Mouse (Mus musculus) liver, embryonic 16.5 days (tissue): Measurements from ENCODE around the gene Cacna1a. TPM values are rescaled to one million over a fixed set of nuclear protein-coding genes. Genes with fewer than 3 reads are reported as not detected.

Source experiments
- ATAC-seq: fragments of 200-750 bp; cut with Nextera tagmentation; 2 replicates; pipeline ENCODE4 v1.8.0; 2017; ENCODE audit warnings: low read depth, mild to moderate bottlenecking, moderate number of reproducible peaks, moderate library complexity
- H3K27ac ChIP-seq: fragments of 300-500 bp; sonication (generic); 2 replicates; pipeline ENCODE4 v1.5.1; 2014; ENCODE audit warnings: mild to moderate bottlenecking, low read length
- H3K27me3 ChIP-seq: fragments of 300-500 bp; sonication (generic); 2 replicates; pipeline ENCODE4 v1.6.1; 2014; ENCODE audit warnings: low read depth, low read length, mixed read lengths; ENCODE audit not compliant: control insufficient read depth, insufficient read depth
- H3K36me3 ChIP-seq: fragments of 300-500 bp; sonication (generic); 2 replicates; pipeline ENCODE4 v1.6.1; 2014; ENCODE audit warnings: mild to moderate bottlenecking; ENCODE audit not compliant: control insufficient read depth, insufficient read depth
- H3K4me1 ChIP-seq: fragments of 300-500 bp; sonication (generic); 2 replicates; pipeline ENCODE4 v1.6.1; 2014; ENCODE audit warnings: low read depth, low read length, mixed read lengths; ENCODE audit not compliant: control insufficient read depth
- H3K4me2 ChIP-seq: fragments of 300-500 bp; sonication (generic); 2 replicates; pipeline ENCODE4 v1.6.1; 2014; ENCODE audit warnings: low read depth, low read length, mixed read lengths
- H3K4me3 ChIP-seq: fragments of 300-500 bp; sonication (generic); 2 replicates; pipeline ENCODE4 v1.5.1; 2014; ENCODE audit warnings: low read depth, mild to moderate bottlenecking, low read length
- H3K9ac ChIP-seq: fragments of 300-500 bp; sonication (generic); 2 replicates; pipeline ENCODE4 v1.6.1; 2014; ENCODE audit warnings: low read depth, low read length
- H3K9me3 ChIP-seq: fragments of 300-500 bp; sonication (generic); replicated peaks from 2 replicates; pipeline ENCODE4 v1.6.1; 2016; ENCODE audit warnings: low read length; ENCODE audit not compliant: control insufficient read depth
- WGBS: fragments of 180-500 bp; shearing (Covaris S2); extraction: QIAGEN DNeasy Blood & Tissue Kit; methylation state at CpG from one replicate; pipeline ENCODE4 v1.1.7; 2014; ENCODE audit not compliant: insufficient replicate concordance; 5-methylcytosine and 5-hydroxymethylcytosine counted together
- polyA plus RNA-seq: library from polyadenylated mRNA; unstranded; fragments of >200 nt; fragmentation: Nextera tagmentation; extraction: Ambion mirVana; gene quantifications from 2 replicates; pipeline ENCODE4 v1.2.1, GENCODE M21; 2015

Gene Cacna1a
- 0.16 and 0.32 TPM in 2 replicates for polyA plus RNA-seq

- Histone ChIP-seq H3K27me3 (no peaks in the 10 kb centered on the region), H3K4me3 (no peak within 1 kb of the TSS), H3K27ac (no peak within 1 kb of the TSS), H3K9ac (no peak within 1 kb of the TSS), H3K36me3 (no peaks in the 10 kb centered on the region), H3K4me2 (no peak within 1 kb of the TSS), H3K4me1 (no peaks in the 10 kb centered on the region), H3K9me3 (no peaks in the 10 kb centered on the region)
- 60% methylated on average over 3 of the region's 3 CpGs for WGBS
- ATAC-seq: no peak
Observed at GRCm38 (mm10) chr8:84388275-84388674, at the start of gene Cacna1a. Gene Cacna1a, plus strand, starts transcription at chr8:84388440.

GRCm38 (mm10) chr8:84338493-84338892 lies 49.7 kb upstream of the Cacna1a start:
- Histone ChIP-seq H3K4me2 (no peak overlapping the region), H3K36me3 (no peaks in the 10 kb centered on the region), H3K9ac (no peak overlapping the region), H3K9me3 (no peaks in the 10 kb centered on the region), H3K4me3 (no peak overlapping the region), H3K27ac (no peak overlapping the region), H3K4me1 (no peaks in the 10 kb centered on the region), H3K27me3 (peaks cover 9% of the 10 kb centered on the region)
- ATAC-seq: no peak
- WGBS: 14% methylated on average over 17 of the region's 17 CpGs

DNA sequence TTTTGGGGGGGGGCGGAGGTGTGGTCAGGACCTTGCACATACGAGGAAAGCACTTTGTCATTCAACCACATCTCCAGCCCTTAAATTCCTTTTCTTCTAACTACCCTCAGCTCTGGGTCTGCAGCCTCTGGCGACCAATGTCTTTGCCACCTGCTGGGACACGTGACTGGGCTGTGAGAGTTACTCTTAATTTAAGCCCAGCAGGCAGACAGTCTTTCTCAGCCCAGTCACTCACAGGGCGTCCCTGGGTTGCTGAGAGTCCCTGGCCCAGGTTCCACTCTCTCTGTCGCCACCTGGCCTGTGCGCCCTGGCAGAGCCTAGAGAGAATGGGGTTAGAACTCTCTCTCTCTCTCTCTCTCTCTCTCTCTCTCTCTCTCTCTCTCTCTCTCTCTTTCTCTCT lies 48.9 kb upstream of the Cacna1a start:
- no peak overlapping the region for H3K4me2 ChIP-seq
- H3K36me3 ChIP-seq: no peaks in the 10 kb centered on the region
- no peak overlapping the region for H3K4me3 ChIP-seq
- no peak for ATAC-seq
- WGBS: 7% methylated on average over 7 of the region's 7 CpGs
- no peak overlapping the region for H3K9ac ChIP-seq
- no peak overlapping the region for H3K27ac ChIP-seq
- H3K9me3 ChIP-seq: no peaks in the 10 kb centered on the region
- no peaks in the 10 kb centered on the region for H3K4me1 ChIP-seq
- H3K27me3 ChIP-seq: peaks cover 9% of the 10 kb centered on the region

GRCm38 (mm10) chr8:84339867-84340266 lies 48.4 kb upstream of the Cacna1a start:
- 31% methylated on average over 4 of the region's 4 CpGs for WGBS

GRCm38 (mm10) chr8:84340671-84341070 lies 47.6 kb upstream of the Cacna1a start:
- ATAC-seq: no peak
- H3K4me1 ChIP-seq: no peaks in the 10 kb centered on the region
- H3K9me3 ChIP-seq: no peaks in the 10 kb centered on the region
- no peak overlapping the region for H3K27ac ChIP-seq
- no peak overlapping the region for H3K9ac ChIP-seq
- WGBS: 13% methylated on average over 2 of the region's 2 CpGs
- H3K27me3 ChIP-seq: peaks cover 9% of the 10 kb centered on the region
- H3K4me2 ChIP-seq: no peak overlapping the region
- no peak overlapping the region for H3K4me3 ChIP-seq
- no peaks in the 10 kb centered on the region for H3K36me3 ChIP-seq

More at GRCm38 (mm10) chr8:84339867-84340266, 48.4 kb upstream of the Cacna1a start:
- H3K27ac ChIP-seq: no peak overlapping the region
- H3K4me1 ChIP-seq: no peaks in the 10 kb centered on the region
- no peaks in the 10 kb centered on the region for H3K9me3 ChIP-seq
- no peak overlapping the region for H3K9ac ChIP-seq
- ATAC-seq: no peak
- no peaks in the 10 kb centered on the region for H3K36me3 ChIP-seq
- H3K4me2 ChIP-seq: no peak overlapping the region
- H3K27me3 ChIP-seq: peaks cover 9% of the 10 kb centered on the region
- no peak overlapping the region for H3K4me3 ChIP-seq

- Histone ChIP-seq H3K36me3 (no peaks in the 10 kb centered on the region), H3K27me3 (no peaks in the 10 kb centered on the region), H3K4me3 (no peak overlapping the region), H3K9ac (no peak overlapping the region), H3K27ac (no peak overlapping the region), H3K4me2 (no peak overlapping the region), H3K4me1 (no peaks in the 10 kb centered on the region), H3K9me3 (no peaks in the 10 kb centered on the region)
- no peak for ATAC-seq
- 67% methylated on average over 7 of the region's 7 CpGs for WGBS
Observed at GRCm38 (mm10) chr8:84345493-84345892, 42.7 kb upstream of the Cacna1a start.

GRCm38 (mm10) chr8:84346421-84346820 lies 41.8 kb upstream of the Cacna1a start:
- H3K4me3 ChIP-seq: no peak overlapping the region
- no peak overlapping the region for H3K4me2 ChIP-seq
- no peaks in the 10 kb centered on the region for H3K27me3 ChIP-seq
- no peaks in the 10 kb centered on the region for H3K9me3 ChIP-seq
- no peak for ATAC-seq
- no peak overlapping the region for H3K9ac ChIP-seq
- no peak overlapping the region for H3K27ac ChIP-seq
- 36% methylated on average over 4 of the region's 4 CpGs for WGBS
- no peaks in the 10 kb centered on the region for H3K4me1 ChIP-seq
- no peaks in the 10 kb centered on the region for H3K36me3 ChIP-seq

GRCm38 (mm10) chr8:84349526-84349925 lies 38.7 kb upstream of the Cacna1a start:
- no peak overlapping the region for H3K4me3 ChIP-seq

GRCm38 (mm10) chr8:84350960-84351359 lies 37.3 kb upstream of the Cacna1a start:
- H3K36me3 ChIP-seq: no peaks in the 10 kb centered on the region
- no peak overlapping the region for H3K4me2 ChIP-seq
- no peak for ATAC-seq
- H3K9me3 ChIP-seq: no peaks in the 10 kb centered on the region
- no peak overlapping the region for H3K4me3 ChIP-seq
- no peaks in the 10 kb centered on the region for H3K4me1 ChIP-seq
- H3K9ac ChIP-seq: no peak overlapping the region
- H3K27ac ChIP-seq: no peak overlapping the region
- no peaks in the 10 kb centered on the region for H3K27me3 ChIP-seq
- WGBS: 35% methylated on average over 4 of the region's 4 CpGs

More at GRCm38 (mm10) chr8:84349526-84349925, 38.7 kb upstream of the Cacna1a start:
- H3K9me3 ChIP-seq: no peaks in the 10 kb centered on the region
- no peaks in the 10 kb centered on the region for H3K36me3 ChIP-seq
- H3K9ac ChIP-seq: no peak overlapping the region
- H3K27ac ChIP-seq: no peak overlapping the region
- H3K27me3 ChIP-seq: no peaks in the 10 kb centered on the region
- H3K4me2 ChIP-seq: no peak overlapping the region
- WGBS: 52% methylated on average over 1 of the region's 1 CpGs
- H3K4me1 ChIP-seq: no peaks in the 10 kb centered on the region
- ATAC-seq: no peak
